Mouse (Mus musculus) MEL (cell line): ENCODE measurements at regions not wholly inside any gene's neighbourhood (a gene's known extent, or its start where the extent isn't known, plus 50 kb on each side); places are given as distances from the start of the nearest gene placed in this dataset.

Experiments used
- DNase-seq: peaks from one replicate; pipeline ENCODE4 v3.0.0; 2011; ENCODE audit warnings: low read depth, low spot score
- H3K27ac ChIP-seq: 2 replicates; pipeline ENCODE4 v1.5.1; 2012; ENCODE audit warnings: low read depth, mild to moderate bottlenecking, control low read depth, low read length, moderate library complexity; ENCODE audit not compliant: control insufficient read depth
- H3K27me3 ChIP-seq, 2 experiments: fragments of 150-350 bp in 1 of 2; sonication (generic) in 1 of 2; 2 replicates each; pipeline ENCODE4 v1.6.1; 2012; ENCODE audit warnings: low read length in 2 of 2, mild to moderate bottlenecking in 2 of 2, improper control_type of control experiment in 1 of 2, moderate library complexity in 1 of 2; ENCODE audit not compliant: insufficient read depth in 2 of 2, control insufficient read depth in 1 of 2
- H3K36me3 ChIP-seq, 2 experiments: 2 replicates each; pipeline ENCODE4 v1.6.1; 2012 to 2014; ENCODE audit warnings: low read length in 2 of 2, improper control_type of control experiment in 1 of 2, inconsistent platforms in 1 of 2, mild to moderate bottlenecking in 1 of 2; ENCODE audit not compliant: insufficient read depth in 2 of 2, control insufficient read depth in 1 of 2
- H3K4me1 ChIP-seq, 2 experiments: fragments of 150-350 bp in 1 of 2; sonication (generic) in 1 of 2; 2 replicates each; pipeline ENCODE4 v1.6.1; 2012; ENCODE audit warnings: low read length in 2 of 2, improper control_type of control experiment in 1 of 2, mild to moderate bottlenecking in 1 of 2; ENCODE audit not compliant: insufficient read depth in 2 of 2, control insufficient read depth in 1 of 2
- H3K4me3 ChIP-seq, 2 experiments: fragments of 150-350 bp in 1 of 2; sonication (generic) in 1 of 2; 2 replicates each; pipeline ENCODE4 v1.5.1; 2012; ENCODE audit warnings: low read depth in 2 of 2, low read length in 2 of 2, mild to moderate bottlenecking in 2 of 2, moderate library complexity in 2 of 2, control low read depth in 1 of 2, improper control_type of control experiment in 1 of 2; ENCODE audit not compliant: control insufficient read depth in 1 of 2, insufficient read depth in 1 of 2
- H3K79me2 ChIP-seq: 2 replicates; pipeline ENCODE4 v1.6.1; 2012; ENCODE audit warnings: mild to moderate bottlenecking, low read length, moderate library complexity; ENCODE audit not compliant: control insufficient read depth, poor library complexity, insufficient read depth
- H3K9ac ChIP-seq: 2 replicates; pipeline ENCODE4 v1.6.1; 2012; ENCODE audit warnings: low read depth, mild to moderate bottlenecking, control low read depth, low read length, moderate library complexity; ENCODE audit not compliant: control insufficient read depth, poor library complexity, severe bottlenecking
- H3K9me3 ChIP-seq: fragments of 150-350 bp; sonication (generic); replicated peaks from 2 replicates; pipeline ENCODE4 v1.6.1; 2012; ENCODE audit warnings: mild to moderate bottlenecking, low read length, improper control_type of control experiment, moderate library complexity; ENCODE audit not compliant: insufficient read depth
- BHLHE40 ChIP-seq: IDR thresholded peaks from 2 replicates; pipeline ENCODE4 v1.6.1; 2012; ENCODE audit warnings: low read depth, mild to moderate bottlenecking, inconsistent platforms, low read length, improper control_type of control experiment, borderline replicate concordance
- CHD2 ChIP-seq: IDR thresholded peaks from 2 replicates; pipeline ENCODE4 v1.6.1; 2011; ENCODE audit warnings: low read length, improper control_type of control experiment
- CTCF ChIP-seq, 3 experiments: IDR thresholded peaks in 2 of 3; conservative IDR thresholded peaks in 1 of 3; 2 replicates each; pipeline ENCODE4 v1.5.1; 2011 to 2012; ENCODE audit warnings: low read length in 3 of 3, low read depth in 2 of 3, mild to moderate bottlenecking in 2 of 3, improper control_type of control experiment in 1 of 3, inconsistent platforms in 1 of 3, mixed read lengths in 1 of 3, moderate library complexity in 1 of 3; ENCODE audit not compliant: control insufficient read depth in 1 of 3, insufficient read depth in 1 of 3, poor library complexity in 1 of 3, severe bottlenecking in 1 of 3
- ELF1 ChIP-seq: IDR thresholded peaks from 2 replicates; pipeline ENCODE4 v1.6.1; 2014; ENCODE audit warnings: low read depth, mild to moderate bottlenecking, inconsistent platforms, low read length, improper control_type of control experiment, moderate library complexity
- EP300 ChIP-seq, 2 experiments: IDR thresholded peaks; 2 replicates each; pipeline ENCODE4 v1.6.1; 2011; ENCODE audit warnings: improper control_type of control experiment in 2 of 2, low read length in 2 of 2, low read depth in 1 of 2, mild to moderate bottlenecking in 1 of 2
- ETS1 ChIP-seq: IDR thresholded peaks from 2 replicates; pipeline ENCODE4 v1.6.1; 2012; ENCODE audit warnings: low read depth, mild to moderate bottlenecking, inconsistent platforms, low read length, improper control_type of control experiment, moderate library complexity
- JUND ChIP-seq: IDR thresholded peaks from 2 replicates; pipeline ENCODE4 v1.6.1; 2011; ENCODE audit warnings: low read depth, mild to moderate bottlenecking, improper control_type of control experiment, low read length
- MAFK ChIP-seq: IDR thresholded peaks from 2 replicates; pipeline ENCODE4 v1.6.1; 2011; ENCODE audit warnings: low read depth, mild to moderate bottlenecking, low read length, improper control_type of control experiment, borderline replicate concordance
- MAZ ChIP-seq: IDR thresholded peaks from 2 replicates; pipeline ENCODE4 v1.6.1; 2012; ENCODE audit warnings: low read depth, mild to moderate bottlenecking, inconsistent platforms, low read length, improper control_type of control experiment
- MEF2A ChIP-seq: IDR thresholded peaks from 2 replicates; pipeline ENCODE4 v1.6.1; 2014; ENCODE audit warnings: low read depth, mild to moderate bottlenecking, inconsistent platforms, low read length, improper control_type of control experiment; ENCODE audit not compliant: poor library complexity, insufficient replicate concordance, severe bottlenecking; ENCODE audit errors: extremely low read depth
- MXI1 ChIP-seq: IDR thresholded peaks from 2 replicates; pipeline ENCODE4 v1.6.1; 2011; ENCODE audit warnings: mild to moderate bottlenecking, low read depth, low read length, improper control_type of control experiment
- MYB ChIP-seq: IDR thresholded peaks from 2 replicates; pipeline ENCODE4 v1.6.1; 2011; ENCODE audit warnings: mild to moderate bottlenecking, low read depth, low read length, improper control_type of control experiment
- MYC ChIP-seq: IDR thresholded peaks from 2 replicates; pipeline ENCODE4 v1.6.1; 2011; ENCODE audit warnings: low read depth, mild to moderate bottlenecking, low read length, improper control_type of control experiment, moderate library complexity
- NRF1 ChIP-seq: IDR thresholded peaks from 2 replicates; pipeline ENCODE4 v1.6.1; 2014; ENCODE audit warnings: low read depth, mild to moderate bottlenecking, inconsistent platforms, low read length, improper control_type of control experiment, moderate library complexity; ENCODE audit not compliant: poor library complexity, insufficient read depth, severe bottlenecking
- POLR2AphosphoS5 ChIP-seq: IDR thresholded peaks from 2 replicates; pipeline ENCODE4 v1.6.1; 2012; ENCODE audit warnings: low read depth, borderline replicate concordance, mild to moderate bottlenecking, inconsistent platforms, low read length, moderate library complexity, mixed read lengths
- TBP ChIP-seq: IDR thresholded peaks from 2 replicates; pipeline ENCODE4 v1.8.0; 2011; ENCODE audit warnings: low read depth, low read length, improper control_type of control experiment
- TCF12 ChIP-seq: IDR thresholded peaks from 2 replicates; pipeline ENCODE4 v1.6.1; 2014; ENCODE audit warnings: low read depth, mild to moderate bottlenecking, inconsistent platforms, low read length, improper control_type of control experiment, moderate library complexity
- USF1 ChIP-seq: IDR thresholded peaks from 2 replicates; pipeline ENCODE4 v1.6.1; 2014; ENCODE audit warnings: low read depth, mild to moderate bottlenecking, inconsistent platforms, low read length, improper control_type of control experiment, moderate library complexity
- ZC3H11A ChIP-seq: IDR thresholded peaks from 2 replicates; pipeline ENCODE4 v1.6.1; 2012; ENCODE audit warnings: low read depth, mild to moderate bottlenecking, inconsistent platforms, low read length, improper control_type of control experiment
- ZKSCAN1 ChIP-seq: IDR thresholded peaks from 2 replicates; pipeline ENCODE4 v1.6.1; 2012; ENCODE audit warnings: low read depth, mild to moderate bottlenecking, inconsistent platforms, low read length, improper control_type of control experiment, moderate library complexity

DNA sequence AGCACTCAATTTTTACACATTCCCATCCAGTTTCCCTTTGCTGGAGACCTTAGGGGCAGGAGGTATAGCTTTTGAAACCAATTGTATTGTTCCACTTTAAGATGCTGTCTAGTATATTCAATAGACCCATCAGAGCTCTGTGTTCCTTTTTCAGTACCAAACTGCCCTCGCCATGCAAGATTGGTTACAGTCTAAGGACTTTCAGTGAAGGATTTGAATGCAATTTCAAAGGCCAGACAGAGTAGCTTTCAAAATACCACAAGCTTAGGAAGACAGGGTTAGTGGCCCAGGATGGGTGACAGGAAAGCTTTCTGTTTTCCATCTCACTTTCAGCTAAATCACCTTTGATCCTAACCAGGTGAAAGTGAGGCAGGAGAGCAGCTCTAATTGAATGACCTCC lies 123.4 kb downstream of the Olfr1505 start (continued):
- no peak for TF ChIP-seq TBP
- TF ChIP-seq MYB = no peak

DNA sequence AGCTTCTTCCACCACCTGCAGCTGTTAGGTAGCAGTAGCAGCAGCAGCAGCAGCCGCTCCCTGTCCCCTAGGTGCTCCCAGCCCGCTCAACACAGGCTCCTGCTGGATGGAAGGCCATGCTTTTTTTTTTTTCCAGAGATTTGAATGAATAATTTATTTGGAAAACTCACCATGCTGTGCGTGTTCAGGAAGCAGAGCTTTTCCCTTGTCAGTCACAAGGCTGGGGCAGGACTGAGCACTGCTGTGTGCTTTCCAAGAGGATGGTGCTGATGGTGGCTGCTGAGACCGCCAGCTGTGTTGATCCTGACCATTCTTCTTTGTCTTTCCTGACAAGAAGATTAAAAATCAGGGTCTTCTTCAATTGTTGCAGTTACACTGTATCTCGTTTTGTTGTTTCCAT lies 129.4 kb downstream of the Olfr1505 start:
- Histone ChIP-seq H3K9me3 (no peaks in the 10 kb centered on the region), H3K79me2 (no peaks in the 10 kb centered on the region), H3K9ac (no peak overlapping the region)
- no peak for TF ChIP-seq MXI1
- TF ChIP-seq, all 39 proteins: peak for 0
- no peaks in the 10 kb centered on the region for H3K27me3 ChIP-seq
- no peak for DNase-seq
- no peaks in the 10 kb centered on the region for H3K36me3 ChIP-seq
- H3K4me3 ChIP-seq = no peak overlapping the region
- H3K27ac ChIP-seq = no peak overlapping the region
- no peaks in the 10 kb centered on the region for H3K4me1 ChIP-seq

DNA sequence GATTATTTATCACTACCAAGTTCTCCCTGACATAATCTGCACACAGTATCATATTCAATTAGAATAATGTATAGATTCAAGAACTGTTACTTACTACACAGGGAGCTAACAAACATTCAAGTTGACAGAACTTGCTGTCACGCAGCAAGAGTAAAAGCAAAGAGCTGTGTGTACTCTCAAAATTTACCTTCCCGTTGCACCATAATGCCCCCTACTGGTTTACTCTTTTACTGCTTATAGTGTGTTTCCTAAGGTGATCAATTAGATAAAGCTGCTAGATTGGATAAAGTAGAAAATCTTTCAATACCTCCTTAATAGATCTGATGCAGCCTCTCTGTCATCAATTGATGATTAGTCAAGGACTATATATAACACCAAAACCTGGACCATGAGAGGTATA lies 132.1 kb downstream of the Olfr1505 start:
- H3K79me2 ChIP-seq = no peaks in the 10 kb centered on the region
- no peaks in the 10 kb centered on the region for H3K9me3 ChIP-seq
- DNase-seq = no peak
- H3K27me3 ChIP-seq = no peaks in the 10 kb centered on the region
- no peaks in the 10 kb centered on the region for H3K4me1 ChIP-seq
- H3K36me3 ChIP-seq = no peaks in the 10 kb centered on the region
- no peak for TF ChIP-seq ETS1
- no peak for TF ChIP-seq MYC
- TF ChIP-seq CTCF (IDR thresholded peaks at IDR 0.05 in 2 of 3, conservative IDR thresholded peaks at IDR 0.05 in 1 of 3; ENCODE audit: control insufficient read depth in 1 of 3, insufficient read depth in 1 of 3, low read depth in 2 of 3, low read length in 3 of 3, poor library complexity in 1 of 3, severe bottlenecking in 1 of 3) = no peak; a peak in 1 of 6 replicates
- no peak for TF ChIP-seq ZC3H11A
- no peak for TF ChIP-seq CHD2
- TF ChIP-seq ELF1 = no peak
- TF ChIP-seq JUND = no peak
- TF ChIP-seq MAZ = no peak
- TF ChIP-seq TBP = no peak
- no peak for TF ChIP-seq POLR2AphosphoS5
- TF ChIP-seq BHLHE40 = no peak
- TF ChIP-seq MAFK = no peak
- no peak for TF ChIP-seq NRF1
- TF ChIP-seq USF1 = no peak
- no peak for TF ChIP-seq MEF2A
- no peak for TF ChIP-seq ZKSCAN1
- TF ChIP-seq EP300 (IDR thresholded peaks at IDR 0.05; ENCODE audit: low read depth in 1 of 2, low read length in 2 of 2) = no peak
- no peak for TF ChIP-seq TCF12
- no peak overlapping the region for H3K9ac ChIP-seq
- no peak overlapping the region for H3K4me3 ChIP-seq
- H3K27ac ChIP-seq = no peak overlapping the region
